Mouse (Mus musculus) kidney, embryonic 15.5 days (tissue): Measurements from ENCODE around the gene Slc16a3. TPM values are rescaled to one million over a fixed set of nuclear protein-coding genes. Genes with fewer than 3 reads are reported as not detected.
A peak's percentile ranks its signal among the peaks of the same experiment; 100 is the strongest.

Experiments
- ATAC-seq: fragments of 200-750 bp; cut with Nextera tagmentation; replicated peaks from 2 replicates; pipeline ENCODE4 v1.8.0; 2017; ENCODE audit warnings: moderate TSS enrichment; ENCODE audit not compliant: low FRiP score
- H3K27ac ChIP-seq: fragments of 300-500 bp; sonication (generic); 2 replicates; pipeline ENCODE4 v1.5.1; 2015; ENCODE audit warnings: mild to moderate bottlenecking, inconsistent platforms
- H3K27me3 ChIP-seq: fragments of 300-500 bp; sonication (generic); 2 replicates; pipeline ENCODE4 v1.6.1; 2015; ENCODE audit warnings: inconsistent platforms
- H3K36me3 ChIP-seq: fragments of 300-500 bp; sonication (generic); 2 replicates; pipeline ENCODE4 v1.6.1; 2015; ENCODE audit warnings: inconsistent platforms
- H3K4me1 ChIP-seq: fragments of 300-500 bp; sonication (generic); 2 replicates; pipeline ENCODE4 v1.6.1; 2015; ENCODE audit warnings: inconsistent platforms
- H3K4me2 ChIP-seq: fragments of 300-500 bp; sonication (generic); 2 replicates; pipeline ENCODE4 v1.6.1; 2015; ENCODE audit warnings: moderate library complexity, mild to moderate bottlenecking, inconsistent platforms
- H3K4me3 ChIP-seq: fragments of 300-500 bp; sonication (generic); replicated peaks from 2 replicates; pipeline ENCODE4 v1.5.1; 2015; ENCODE audit warnings: mild to moderate bottlenecking, inconsistent platforms
- H3K9ac ChIP-seq: fragments of 300-500 bp; sonication (generic); 2 replicates; pipeline ENCODE4 v1.6.1; 2015; ENCODE audit warnings: mild to moderate bottlenecking, inconsistent platforms
- H3K9me3 ChIP-seq: fragments of 300-500 bp; sonication (generic); replicated peaks from 2 replicates; pipeline ENCODE4 v1.6.1; 2016; ENCODE audit warnings: inconsistent platforms
- WGBS: fragments of 180-500 bp; shearing (Covaris S2); methylation state at CpG from one replicate; pipeline ENCODE4 v1.1.7; 2015; ENCODE audit warnings: mixed read lengths; 5-methylcytosine and 5-hydroxymethylcytosine counted together
- polyA plus RNA-seq: library from polyadenylated mRNA; unstranded; fragments of >200 nt; fragmentation: Nextera tagmentation; extraction: Ambion mirVana; gene quantifications from 2 replicates; pipeline ENCODE4 v1.2.1, GENCODE M21; 2015

Slc16a3 gene
- polyA plus RNA-seq, 1 experiment from 2014 or later: 66.0 TPM

DNA sequence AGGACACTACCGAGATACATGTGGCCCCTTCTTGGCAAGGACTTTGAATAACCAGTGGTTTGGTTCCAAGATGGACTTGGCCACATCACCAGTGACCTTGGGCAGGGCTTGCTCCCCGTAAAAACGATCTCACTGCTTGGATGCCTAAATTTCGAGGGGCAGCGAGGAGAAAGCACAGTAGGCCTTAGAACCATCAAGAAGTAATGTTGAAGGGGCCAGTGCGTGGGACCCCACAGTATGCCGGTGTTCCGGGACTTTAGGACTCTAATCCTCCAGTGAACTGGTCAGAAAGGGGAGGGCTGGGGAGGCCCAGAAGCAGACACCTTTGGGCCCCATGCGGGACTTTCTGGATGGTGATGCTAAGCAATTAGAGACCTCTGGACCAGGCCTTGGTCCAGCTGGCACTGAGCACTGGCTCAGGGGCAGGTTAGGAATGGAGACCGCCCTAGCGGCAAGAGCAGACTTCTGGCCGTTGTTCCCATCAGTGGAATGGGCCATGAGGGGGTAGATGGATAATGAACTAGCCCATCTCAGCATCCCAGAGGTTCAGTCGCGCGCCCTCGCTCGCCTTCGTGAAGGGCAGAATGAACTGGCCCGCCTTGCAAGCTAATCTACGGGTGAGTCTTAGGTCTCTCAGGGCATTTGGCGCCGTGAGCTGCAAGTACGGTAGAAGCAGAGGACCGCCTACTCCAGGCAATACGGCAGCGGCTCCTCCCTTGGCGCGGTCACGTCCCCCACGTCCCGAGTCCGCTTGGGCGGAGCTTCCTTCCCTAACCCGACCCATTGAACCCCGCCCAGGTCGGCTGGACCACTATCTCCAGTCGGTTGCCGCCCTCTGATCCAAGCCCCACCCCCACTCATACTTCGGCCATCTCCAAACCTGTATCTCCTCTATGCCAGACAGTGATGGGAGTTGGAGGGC, 2.3 kb downstream of the Slc16a3 start:
- Histone ChIP-seq H3K27ac (peak overlapping the region; percentile 82), H3K9ac (peak overlapping the region; percentile 64), H3K4me2 (peak overlapping the region; percentile 89), H3K27me3 (peaks cover 19% of the 10 kb centered on the region), H3K36me3 (peaks cover 2% of the 10 kb centered on the region), H3K9me3 (no peaks in the 10 kb centered on the region), H3K4me3 (peak overlapping the region; percentile 61), H3K4me1 (peaks cover 51% of the 10 kb centered on the region)
- WGBS: 2% methylated on average over 39 of the region's 39 CpGs
- peak; percentile 86 for ATAC-seq

DNA sequence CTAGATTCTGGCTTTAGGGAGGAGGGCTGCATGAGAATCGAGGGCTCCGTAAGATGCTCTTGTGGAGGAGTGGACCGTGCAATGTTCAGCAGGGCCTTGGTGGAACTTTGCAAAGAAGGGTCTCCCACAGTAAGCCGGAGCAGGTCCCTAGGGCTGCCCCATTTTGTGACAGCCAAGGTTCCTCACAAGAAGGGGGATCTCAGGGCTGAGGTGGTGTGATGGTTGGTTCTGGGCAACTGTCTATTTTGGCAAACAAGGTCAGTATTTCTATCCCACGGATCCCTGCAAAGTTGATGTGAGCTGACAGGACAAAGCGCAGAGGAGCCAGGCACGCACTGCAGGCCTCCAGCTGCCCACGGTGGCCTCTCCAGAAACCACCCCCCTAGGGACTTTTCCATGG, 3.0 kb downstream of the Slc16a3 start:
- Histone ChIP-seq H3K4me1 (peaks cover 51% of the 10 kb centered on the region), H3K9ac (peak overlapping the region; percentile 41)
- no peak; the same call in none of the 2 replicates for ATAC-seq

DNA sequence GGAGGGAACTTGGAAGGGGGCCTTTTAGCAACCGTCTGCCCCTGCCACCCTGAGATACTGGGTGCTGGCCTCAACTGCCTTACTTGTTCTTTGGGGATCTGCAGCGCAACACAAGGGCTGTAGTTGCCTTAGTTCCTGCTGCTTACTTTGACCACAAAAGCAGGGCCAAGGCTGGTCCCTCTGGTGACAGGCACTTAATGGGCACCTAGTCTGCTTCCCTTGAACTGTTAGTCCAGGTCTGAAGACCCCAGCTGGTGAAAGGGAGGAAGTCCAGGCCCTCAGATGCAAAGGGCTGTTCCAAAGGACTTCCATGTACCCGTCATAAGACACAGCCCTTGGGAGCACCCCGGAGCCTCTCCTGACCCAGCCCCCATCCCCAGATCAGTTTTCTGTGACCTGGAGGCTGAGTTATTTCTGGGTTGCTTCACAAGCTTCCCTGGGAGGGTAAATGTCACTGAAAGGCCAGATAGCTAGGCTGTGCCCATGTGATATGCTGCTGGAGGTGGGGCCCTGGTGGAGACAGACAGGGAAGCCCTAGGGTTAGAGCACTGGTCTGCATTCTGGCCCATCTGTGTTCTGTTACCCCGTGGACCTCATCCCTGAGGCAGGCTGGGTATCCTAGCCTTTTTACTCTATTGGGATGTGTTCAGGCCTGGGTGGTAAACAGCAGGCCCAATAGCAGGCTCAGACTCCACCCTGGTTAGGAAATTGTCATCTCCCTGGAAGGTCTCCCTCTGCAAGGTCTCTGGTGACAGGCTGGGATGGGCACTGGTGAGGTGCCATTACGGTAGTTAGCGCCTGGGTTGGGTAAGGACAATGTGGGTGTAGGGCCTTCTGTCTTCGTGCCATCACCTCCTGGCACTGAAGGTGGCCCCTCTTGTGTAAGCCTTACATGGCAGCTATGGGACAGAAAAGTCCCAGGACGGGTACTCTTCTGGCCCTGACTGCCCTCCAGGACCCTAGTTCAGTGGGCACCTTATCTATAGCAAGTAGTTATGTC, 3.8 kb downstream of the Slc16a3 start:
- H3K27ac ChIP-seq: peak overlapping the region; percentile 82; the same call in 1 of the 2 replicates
- H3K27me3 ChIP-seq: peaks cover 18% of the 10 kb centered on the region
- peaks cover 17% of the 10 kb centered on the region for H3K36me3 ChIP-seq
- peaks cover 51% of the 10 kb centered on the region for H3K4me1 ChIP-seq
- no peak for ATAC-seq
- H3K4me3 ChIP-seq: peak overlapping the region; percentile 61
- 75% methylated on average over 9 of the region's 9 CpGs for WGBS
- H3K9me3 ChIP-seq: no peaks in the 10 kb centered on the region
- peak overlapping the region; percentile 89 for H3K4me2 ChIP-seq
- H3K9ac ChIP-seq: no peak overlapping the region

More for the DNA sequence above, 3.0 kb downstream of the Slc16a3 start:
- Histone ChIP-seq H3K9me3 (no peaks in the 10 kb centered on the region), H3K4me2 (peak overlapping the region; percentile 89), H3K36me3 (peaks cover 9% of the 10 kb centered on the region), H3K4me3 (peak overlapping the region; percentile 61), H3K27ac (peak overlapping the region; percentile 82), H3K27me3 (peaks cover 19% of the 10 kb centered on the region)
- WGBS: 27% methylated on average over 8 of the region's 8 CpGs

DNA sequence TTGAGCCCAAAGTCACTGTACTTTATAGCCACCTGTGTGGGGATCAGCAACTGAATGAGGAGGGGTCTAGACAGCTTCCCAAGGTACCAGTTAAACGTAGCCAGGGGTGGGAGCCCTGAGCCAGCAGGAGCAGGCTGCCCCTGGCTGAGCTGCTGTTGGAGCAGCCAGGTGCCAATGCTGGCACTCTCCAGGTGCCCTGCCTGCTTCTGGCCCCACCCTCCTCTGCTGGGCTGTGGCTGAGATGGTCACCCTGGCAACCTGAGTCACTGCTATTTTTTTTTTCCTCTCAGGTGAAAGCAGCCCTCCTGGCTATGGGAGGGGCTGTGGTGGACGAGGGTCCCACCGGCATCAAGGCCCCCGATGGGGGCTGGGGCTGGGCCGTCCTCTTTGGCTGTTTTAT, 6.7 kb downstream of the Slc16a3 start:
- Histone ChIP-seq H3K4me3 (no peak overlapping the region), H3K27ac (no peak overlapping the region), H3K27me3 (peaks cover 1% of the 10 kb centered on the region; the same call in 1 of the 2 replicates), H3K4me2 (no peak overlapping the region), H3K4me1 (peaks cover 47% of the 10 kb centered on the region), H3K9me3 (no peaks in the 10 kb centered on the region), H3K9ac (no peak overlapping the region), H3K36me3 (peaks cover 44% of the 10 kb centered on the region)
- 70% methylated on average over 5 of the region's 5 CpGs for WGBS
- no peak for ATAC-seq

DNA sequence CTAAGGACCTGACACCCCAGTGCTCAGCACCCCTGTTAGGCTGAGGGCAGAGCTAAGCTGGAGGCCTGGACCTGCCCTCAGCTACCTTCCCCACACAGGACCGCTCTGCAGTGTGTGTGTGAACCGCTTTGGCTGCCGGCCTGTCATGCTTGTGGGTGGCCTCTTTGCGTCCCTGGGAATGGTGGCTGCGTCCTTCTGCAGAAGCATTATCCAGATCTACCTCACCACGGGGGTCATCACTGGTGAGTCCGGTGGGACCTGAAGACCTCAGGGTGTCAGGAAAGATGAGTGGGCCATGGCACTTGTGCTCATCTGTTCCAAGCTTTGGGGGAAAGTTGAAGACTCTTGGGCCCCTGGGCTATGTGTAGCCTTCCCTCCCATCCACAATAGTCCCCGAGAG, 7.4 kb downstream of the Slc16a3 start:
- no peaks in the 10 kb centered on the region for H3K27me3 ChIP-seq
- H3K9me3 ChIP-seq: no peaks in the 10 kb centered on the region
- peaks cover 51% of the 10 kb centered on the region for H3K36me3 ChIP-seq
- peaks cover 39% of the 10 kb centered on the region for H3K4me1 ChIP-seq
- no peak overlapping the region for H3K27ac ChIP-seq
- no peak for ATAC-seq
- H3K4me2 ChIP-seq: no peak overlapping the region
- no peak overlapping the region for H3K4me3 ChIP-seq
- no peak overlapping the region for H3K9ac ChIP-seq
- 94% methylated on average over 8 of the region's 8 CpGs for WGBS

DNA sequence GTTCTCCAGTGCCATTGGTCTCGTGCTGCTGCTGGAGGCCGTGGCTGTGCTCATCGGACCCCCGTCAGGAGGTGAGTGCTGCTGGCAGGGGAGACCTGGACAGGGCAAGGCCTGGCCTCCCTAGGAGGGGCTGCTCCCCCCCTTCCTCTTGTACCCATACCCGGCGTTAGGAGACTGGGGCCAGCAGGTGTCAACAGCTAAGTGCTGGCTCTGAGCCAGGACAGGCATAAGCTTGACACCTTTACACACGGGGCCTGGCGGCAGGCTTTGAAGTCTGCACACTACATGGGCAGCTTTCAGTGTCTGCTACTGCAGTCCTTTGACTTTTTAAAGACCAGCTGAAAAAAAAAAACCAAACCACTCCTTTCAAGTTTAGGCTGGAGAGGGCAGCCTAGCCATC, 8.8 kb downstream of the Slc16a3 start:
- Histone ChIP-seq H3K4me1 (peaks cover 26% of the 10 kb centered on the region), H3K36me3 (peaks cover 65% of the 10 kb centered on the region), H3K27me3 (no peaks in the 10 kb centered on the region), H3K4me2 (no peak overlapping the region), H3K4me3 (no peak overlapping the region), H3K27ac (no peak overlapping the region), H3K9ac (no peak overlapping the region), H3K9me3 (no peaks in the 10 kb centered on the region)
- 63% methylated on average over 8 of the region's 8 CpGs for WGBS
- ATAC-seq: no peak

DNA sequence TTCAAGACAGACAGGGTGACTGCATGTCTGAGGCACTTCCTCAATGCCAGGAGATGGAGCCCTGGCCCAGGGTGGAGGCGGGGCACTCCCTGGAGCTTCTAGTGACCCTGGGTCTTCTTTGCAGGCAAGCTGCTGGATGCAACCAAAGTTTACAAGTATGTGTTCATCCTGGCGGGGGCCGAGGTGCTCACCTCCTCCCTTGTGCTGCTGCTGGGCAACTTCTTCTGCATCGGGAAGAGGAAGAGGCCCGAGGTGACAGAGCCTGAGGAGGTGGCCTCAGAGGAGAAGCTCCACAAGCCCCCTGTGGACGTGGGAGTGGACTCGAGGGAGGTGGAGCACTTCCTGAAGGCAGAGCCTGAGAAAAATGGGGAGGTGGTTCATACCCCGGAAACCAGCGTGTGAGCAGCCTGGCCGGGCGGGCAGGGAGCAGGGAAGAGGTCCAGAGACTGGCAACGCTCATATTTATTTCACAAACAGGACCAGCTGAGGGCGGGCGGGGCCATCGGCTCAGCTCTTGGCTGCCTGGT, 9.5 kb downstream of the Slc16a3 start:
- Histone ChIP-seq H3K9ac (no peak overlapping the region), H3K36me3 (peaks cover 72% of the 10 kb centered on the region), H3K4me1 (peaks cover 22% of the 10 kb centered on the region), H3K27me3 (no peaks in the 10 kb centered on the region), H3K9me3 (no peaks in the 10 kb centered on the region), H3K4me2 (no peak overlapping the region), H3K4me3 (no peak overlapping the region), H3K27ac (peak overlapping the region; percentile 41; the same call in 1 of the 2 replicates)
- WGBS: 59% methylated on average over 15 of the region's 15 CpGs
- no peak for ATAC-seq

DNA sequence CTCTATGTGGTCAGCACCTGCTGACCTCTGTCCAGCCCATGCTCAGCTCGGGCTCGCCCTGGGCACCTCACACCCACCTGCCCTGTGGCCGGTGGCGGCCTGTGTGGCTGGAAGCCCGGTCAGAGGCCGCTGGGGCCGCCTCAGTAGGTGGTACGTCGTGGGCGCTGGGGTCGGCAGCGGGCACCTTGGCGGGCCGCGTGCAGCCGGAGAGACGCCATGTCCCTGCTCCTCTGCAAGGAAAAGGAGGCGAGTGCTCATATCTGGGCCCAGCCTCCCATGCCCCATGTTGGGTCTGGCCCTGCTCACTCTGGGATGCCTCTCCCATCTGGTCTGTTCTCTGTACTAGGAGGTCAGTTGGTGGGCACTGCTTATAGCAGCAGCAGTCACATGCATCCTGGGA, 10.8 kb downstream of the Slc16a3 start:
- no peaks in the 10 kb centered on the region for H3K9me3 ChIP-seq
- no peak overlapping the region for H3K9ac ChIP-seq
- H3K4me3 ChIP-seq: no peak overlapping the region
- H3K27ac ChIP-seq: no peak overlapping the region
- H3K27me3 ChIP-seq: no peaks in the 10 kb centered on the region
- 85% methylated on average over 18 of the region's 18 CpGs for WGBS
- ATAC-seq: no peak
- no peak overlapping the region for H3K4me2 ChIP-seq
- H3K4me1 ChIP-seq: peaks cover 24% of the 10 kb centered on the region
- peaks cover 85% of the 10 kb centered on the region for H3K36me3 ChIP-seq

DNA sequence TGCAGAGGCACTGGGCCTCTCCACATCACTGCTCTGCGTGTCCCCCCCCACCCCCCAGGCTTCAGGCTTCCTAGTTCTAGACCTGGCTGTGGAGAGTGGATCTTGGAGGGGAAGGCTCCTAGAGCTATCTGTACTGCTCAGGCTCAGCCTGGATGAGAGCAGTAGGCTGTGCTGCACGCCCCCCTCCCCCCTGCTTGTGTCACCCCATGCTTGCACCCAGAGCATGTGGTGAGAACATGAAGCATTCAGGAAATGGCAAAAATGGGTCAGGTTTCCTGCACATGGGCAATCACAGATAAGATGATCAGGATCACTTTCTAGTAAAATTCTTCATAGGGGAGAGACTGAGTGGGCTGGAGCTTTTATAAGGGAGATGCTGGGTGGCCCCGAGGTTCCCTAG, 11.3 kb downstream of the Slc16a3 start:
- Histone ChIP-seq H3K4me1 (peaks cover 26% of the 10 kb centered on the region), H3K27me3 (no peaks in the 10 kb centered on the region), H3K27ac (no peak overlapping the region), H3K36me3 (peaks cover 90% of the 10 kb centered on the region), H3K4me2 (no peak overlapping the region), H3K9ac (no peak overlapping the region), H3K4me3 (no peak overlapping the region), H3K9me3 (no peaks in the 10 kb centered on the region)
- ATAC-seq: no peak
- 74% methylated on average over 3 of the region's 3 CpGs for WGBS

DNA sequence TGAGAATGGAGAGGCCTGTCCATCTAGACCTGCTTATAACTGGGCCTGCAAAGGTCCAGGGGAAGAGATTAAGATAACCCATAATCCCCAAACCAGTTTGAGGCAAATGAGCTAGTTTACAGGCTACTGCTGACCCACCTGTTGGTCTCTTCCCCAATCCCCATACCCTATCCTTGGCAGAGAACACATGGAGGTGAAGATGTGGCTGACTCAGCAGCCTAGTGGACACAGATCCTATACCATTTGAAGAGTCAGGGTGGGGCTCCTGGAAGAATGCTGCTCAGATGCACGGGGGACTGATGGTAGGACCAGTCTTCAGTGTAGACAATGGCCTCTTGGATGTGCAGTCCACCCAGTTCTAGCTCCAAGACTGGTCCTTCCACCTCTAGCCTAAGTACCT, 12.0 kb downstream of the Slc16a3 start:
- H3K9me3 ChIP-seq: no peaks in the 10 kb centered on the region
- no peak overlapping the region for H3K4me2 ChIP-seq
- peaks cover 26% of the 10 kb centered on the region for H3K4me1 ChIP-seq
- no peak overlapping the region for H3K4me3 ChIP-seq
- peaks cover 96% of the 10 kb centered on the region for H3K36me3 ChIP-seq
- ATAC-seq: no peak
- H3K27me3 ChIP-seq: no peaks in the 10 kb centered on the region
- no peak overlapping the region for H3K27ac ChIP-seq
- H3K9ac ChIP-seq: no peak overlapping the region
- WGBS: 76% methylated on average over 1 of the region's 1 CpGs

DNA sequence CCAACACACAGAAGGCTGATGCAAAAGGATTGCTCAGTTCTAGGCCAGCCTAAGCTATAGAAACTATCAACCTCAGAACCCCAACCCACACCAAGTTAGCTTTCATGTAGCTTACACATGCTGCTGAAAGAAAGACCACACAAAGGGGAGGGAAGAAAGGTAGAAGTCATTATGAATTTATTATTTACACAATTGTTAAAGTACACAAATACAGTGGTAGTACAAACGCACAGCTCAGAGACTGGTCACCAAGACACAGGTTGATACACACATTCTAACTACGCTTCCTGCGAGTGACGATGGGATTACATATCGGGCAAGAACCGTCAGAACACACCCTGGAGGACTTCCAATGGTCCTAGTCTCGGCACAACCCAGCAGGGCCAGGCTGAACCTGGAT, 13.3 kb downstream of the Slc16a3 start:
- no peaks in the 10 kb centered on the region for H3K27me3 ChIP-seq
- H3K27ac ChIP-seq: no peak overlapping the region
- H3K4me1 ChIP-seq: peaks cover 35% of the 10 kb centered on the region
- WGBS: 83% methylated on average over 7 of the region's 7 CpGs
- no peak for ATAC-seq
- H3K9me3 ChIP-seq: no peaks in the 10 kb centered on the region
- H3K4me3 ChIP-seq: no peak overlapping the region
- H3K4me2 ChIP-seq: no peak overlapping the region
- peaks cover 97% of the 10 kb centered on the region for H3K36me3 ChIP-seq
- H3K9ac ChIP-seq: no peak overlapping the region
